Mouse (Mus musculus): ENCODE data around the gene Lamc3.

GRCm38 (mm10) chr2:31845896-31846691, 41.0 kb upstream of the Lamc3 start, which contains the start of gene Fibcd1:
- TF ChIP-seq CTCF (IDR thresholded peaks at IDR 0.05; ENCODE audit: low read depth, low read length), result no peak
- TF ChIP-seq POLR2A (IDR thresholded peaks at IDR 0.05; ENCODE audit: extremely low read depth, insufficient read depth, low read length), result no peak
